Mouse (Mus musculus): ENCODE data around the gene Pofut2.

The Pofut2 gene

DNA sequence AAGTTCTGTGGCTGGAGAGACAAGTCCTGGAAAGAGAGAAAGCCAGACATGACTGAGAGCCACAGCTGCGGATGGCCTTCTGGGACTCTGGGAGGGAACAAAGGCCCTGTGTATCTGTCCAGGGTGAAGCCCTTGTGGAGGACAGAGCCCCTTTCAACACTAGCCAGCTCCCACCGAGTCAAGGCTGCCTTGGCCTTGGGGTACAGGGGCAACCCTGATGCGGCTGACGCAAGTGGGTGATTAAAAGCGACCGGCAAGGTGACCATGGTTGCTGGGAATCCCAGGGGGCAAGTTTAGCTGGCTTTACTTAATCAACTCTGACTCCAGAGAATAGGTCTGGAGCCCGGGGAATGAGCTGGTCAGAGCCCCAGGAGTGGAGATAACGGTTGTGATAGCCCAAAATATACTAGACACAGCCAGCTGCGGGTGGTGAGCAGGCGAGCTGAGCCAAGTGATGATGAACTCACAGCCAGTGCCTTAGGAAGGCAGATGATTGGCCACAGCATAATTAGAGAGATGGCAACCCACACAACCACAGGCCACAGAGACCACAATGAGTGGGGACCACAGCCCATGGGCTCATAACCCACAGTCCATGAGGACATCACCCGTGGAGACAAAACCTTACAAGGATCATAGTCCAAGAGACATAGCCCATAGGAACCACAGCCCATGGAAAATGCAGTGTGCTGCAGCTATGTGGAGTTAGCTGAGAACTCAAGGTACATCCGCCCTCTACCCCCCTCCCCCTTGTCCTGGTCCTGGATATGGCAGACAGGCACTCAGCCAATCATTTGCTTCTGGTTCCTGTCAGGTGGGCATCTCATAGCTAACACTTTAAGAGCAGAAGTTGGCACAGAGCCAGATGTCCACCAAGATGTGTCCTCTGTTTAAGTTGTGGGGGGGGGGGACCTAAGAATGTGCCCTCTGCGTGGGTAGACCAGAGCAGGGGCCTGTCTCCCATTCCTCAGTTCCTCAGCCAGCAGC lies 29.1 kb upstream of the Pofut2 start:
- in situ Hi-C loops (cut with MboI) = no loop called here

DNA sequence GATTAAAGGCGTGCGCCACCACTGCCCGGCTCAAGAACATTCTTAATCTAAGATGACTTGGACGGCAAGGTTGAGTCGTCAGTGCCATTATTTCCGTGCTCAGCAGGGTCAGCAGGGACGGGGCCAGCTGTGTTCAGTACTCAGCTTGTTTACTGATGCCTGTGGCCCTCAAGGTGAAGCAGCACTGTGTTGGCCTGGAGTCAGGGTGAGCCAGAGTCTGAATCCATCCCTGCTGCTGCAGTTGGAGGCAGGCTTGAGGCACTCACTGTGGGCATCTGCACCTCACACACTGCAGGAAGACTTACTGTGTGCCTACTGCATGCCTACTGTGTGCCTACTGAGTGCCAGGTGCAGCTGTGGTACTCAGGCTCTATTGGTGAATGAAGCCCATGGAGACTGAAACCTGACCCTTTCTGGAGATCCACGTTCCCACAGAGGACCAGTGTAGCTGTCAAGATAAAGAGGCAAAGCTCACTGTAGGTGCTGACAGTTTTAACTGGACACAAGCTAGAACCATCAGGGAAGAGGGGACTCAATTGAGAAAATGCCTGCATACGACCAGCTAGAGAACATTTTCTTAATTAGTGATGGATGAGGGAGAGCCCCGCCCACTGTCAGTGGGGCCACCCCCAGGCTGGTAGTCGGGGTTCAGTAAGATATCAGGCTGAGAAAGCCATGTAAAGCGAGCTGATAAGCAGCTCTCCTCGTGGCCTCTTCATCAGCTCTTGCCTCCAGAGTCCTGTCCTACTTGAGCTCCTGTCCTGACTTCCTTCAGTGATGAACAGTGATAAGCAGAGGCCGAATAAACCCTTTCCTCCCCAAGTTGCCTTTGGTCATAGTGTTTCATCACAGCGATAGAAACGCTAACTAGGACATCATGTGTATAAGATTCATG lies 26.9 kb upstream of the Pofut2 start:
- in situ Hi-C loops (cut with MboI) = no loop called here

DNA sequence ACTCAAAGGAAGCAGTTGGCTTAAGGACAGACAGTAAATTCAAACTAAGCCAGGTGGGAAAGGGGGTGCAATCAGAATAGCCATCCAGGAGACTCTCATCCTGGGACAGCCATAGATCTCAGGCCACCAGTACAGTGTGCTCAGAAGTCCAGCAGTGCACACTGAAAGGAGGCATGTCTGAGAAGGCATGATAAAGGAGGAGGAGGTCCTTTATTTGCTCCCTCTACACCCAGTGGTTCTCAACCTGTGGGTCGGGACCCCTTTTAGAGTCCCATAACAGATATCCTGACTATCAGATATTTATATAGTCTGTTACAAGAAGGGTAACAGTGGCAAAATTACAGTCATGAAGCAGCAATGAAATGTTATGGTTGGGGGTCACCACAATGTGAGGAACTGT lies 25.8 kb upstream of the Pofut2 start:
- in situ Hi-C loops (cut with MboI) = no loop called here

DNA sequence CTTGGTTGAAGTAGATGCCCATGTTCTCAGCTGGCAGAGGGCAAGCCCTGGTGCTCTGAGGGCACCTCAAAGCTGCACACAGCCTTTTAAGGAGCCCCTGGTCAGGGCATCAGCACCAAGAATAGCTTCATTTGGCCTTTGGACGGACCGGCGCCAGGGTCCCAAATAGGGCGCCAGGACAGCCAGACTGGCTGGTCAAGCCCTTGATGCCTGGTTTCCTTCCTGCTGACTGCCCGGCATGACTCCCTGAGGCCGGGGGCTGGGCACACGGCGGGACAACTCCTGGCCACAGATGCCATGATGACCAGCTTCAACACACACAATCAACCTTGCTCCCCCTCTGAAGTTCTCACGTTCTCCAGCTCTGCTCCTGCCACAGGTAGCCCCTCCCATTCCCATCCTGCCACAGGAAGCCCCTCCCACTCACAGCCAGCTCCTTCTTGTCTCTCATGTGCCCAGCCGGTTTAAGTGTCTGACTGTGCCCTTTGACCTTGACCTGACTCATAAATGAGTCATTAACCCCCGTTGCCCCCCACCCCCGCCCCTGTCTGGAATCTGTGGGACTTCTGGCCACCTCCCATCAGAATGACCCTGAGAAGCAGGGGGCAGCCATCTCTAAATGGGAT lies 23.9 kb upstream of the Pofut2 start:
- in situ Hi-C loops (cut with MboI) = no loop called here

DNA sequence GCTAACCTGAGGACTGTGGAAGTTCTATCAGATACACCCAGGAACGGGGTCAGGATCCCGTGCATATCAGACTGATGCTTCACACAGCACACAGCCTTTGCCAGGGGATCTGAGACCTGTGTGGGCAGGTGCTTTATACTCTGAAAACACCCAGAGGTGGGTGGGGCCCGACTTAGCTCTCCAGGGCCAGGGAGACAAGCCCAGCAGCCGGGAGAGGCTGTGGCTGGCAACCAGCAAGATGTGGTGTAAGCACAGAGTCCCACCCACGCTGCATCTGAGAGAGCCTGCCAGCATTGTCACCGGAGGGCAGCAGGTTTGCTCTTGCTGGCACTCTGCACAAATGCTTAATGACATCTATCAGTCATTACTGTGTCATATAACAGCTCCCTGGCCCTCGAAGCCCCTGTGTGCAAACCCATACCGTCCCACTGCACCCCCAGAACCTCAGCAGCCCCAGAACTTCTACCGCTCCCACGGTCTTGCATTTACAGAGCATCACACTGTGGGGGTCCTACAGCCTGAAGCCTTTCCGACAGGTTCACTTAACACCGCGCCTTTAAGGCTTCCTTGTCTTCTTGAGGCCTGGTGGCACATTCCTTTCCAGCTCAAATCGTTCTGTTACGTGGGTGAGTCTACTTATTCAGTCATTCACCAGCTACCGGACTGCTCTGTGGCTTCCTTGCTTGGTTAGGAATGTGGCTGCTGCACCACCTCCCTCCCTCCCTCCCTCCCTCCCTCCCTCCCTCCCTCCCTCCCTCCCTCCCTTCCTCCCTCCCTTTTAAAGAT lies 21.0 kb upstream of the Pofut2 start:
- in situ Hi-C loops (cut with MboI) = no loop called here

DNA sequence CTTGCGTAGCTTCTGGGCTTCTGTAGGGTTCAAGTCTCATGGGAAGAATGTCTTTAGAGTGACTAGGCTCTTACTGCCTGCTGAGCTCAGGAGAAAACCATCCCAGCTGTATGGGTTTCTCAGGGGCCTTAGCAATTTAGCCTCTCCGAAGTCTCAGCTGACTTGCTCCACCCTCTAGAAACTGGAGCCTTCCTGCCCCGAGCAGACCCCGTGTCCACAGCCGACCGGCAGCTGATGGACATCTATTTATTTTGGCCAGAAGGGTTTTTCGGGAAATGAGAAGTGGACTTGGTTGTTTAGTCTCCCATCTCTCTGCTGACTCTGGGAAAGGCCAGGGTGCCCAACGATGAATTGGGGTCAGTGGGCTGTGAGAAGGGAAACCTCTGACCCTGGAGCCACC lies 18.3 kb upstream of the Pofut2 start:
- in situ Hi-C loops (cut with MboI) = no loop called here

DNA sequence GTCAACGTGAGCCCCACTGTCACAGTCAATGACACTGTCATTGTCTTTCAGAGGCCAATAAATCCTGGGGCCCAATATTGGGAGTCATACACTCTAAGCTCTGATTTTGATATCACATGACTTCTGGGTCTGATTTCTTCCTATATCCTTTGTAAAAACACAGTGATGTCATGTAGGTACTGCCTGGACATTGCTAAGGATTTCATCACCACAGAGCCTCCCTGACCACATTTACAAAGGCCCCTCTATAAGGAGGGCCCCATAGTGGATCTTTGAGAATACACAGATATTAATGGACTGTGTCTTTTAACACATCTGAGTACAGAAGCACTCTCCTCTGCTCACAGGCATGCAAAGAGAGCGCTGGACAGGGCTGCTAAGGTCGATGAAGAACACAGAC lies 16.6 kb upstream of the Pofut2 start:
- in situ Hi-C loops (cut with MboI) = no loop called here

DNA sequence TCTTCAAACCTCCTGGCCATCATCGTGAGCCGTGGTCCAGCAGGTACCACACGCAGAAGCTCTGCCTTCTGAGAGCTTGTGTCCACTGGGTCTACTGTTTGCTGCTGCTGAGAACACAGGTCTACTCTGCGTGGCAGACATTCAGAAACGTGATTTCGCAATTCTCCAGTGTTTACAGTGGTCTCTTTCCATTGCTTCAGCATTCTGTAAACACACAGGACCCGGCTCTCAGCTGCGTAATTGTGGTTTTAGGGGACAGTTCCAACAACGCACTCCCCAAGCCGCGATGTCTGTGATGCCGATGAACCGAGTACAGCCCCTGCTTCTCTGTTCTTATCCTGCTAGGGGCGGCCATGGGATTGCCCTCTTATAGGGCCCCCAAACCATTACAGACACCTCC lies 16.1 kb upstream of the Pofut2 start:
- in situ Hi-C loops (cut with MboI) = no loop called here

DNA sequence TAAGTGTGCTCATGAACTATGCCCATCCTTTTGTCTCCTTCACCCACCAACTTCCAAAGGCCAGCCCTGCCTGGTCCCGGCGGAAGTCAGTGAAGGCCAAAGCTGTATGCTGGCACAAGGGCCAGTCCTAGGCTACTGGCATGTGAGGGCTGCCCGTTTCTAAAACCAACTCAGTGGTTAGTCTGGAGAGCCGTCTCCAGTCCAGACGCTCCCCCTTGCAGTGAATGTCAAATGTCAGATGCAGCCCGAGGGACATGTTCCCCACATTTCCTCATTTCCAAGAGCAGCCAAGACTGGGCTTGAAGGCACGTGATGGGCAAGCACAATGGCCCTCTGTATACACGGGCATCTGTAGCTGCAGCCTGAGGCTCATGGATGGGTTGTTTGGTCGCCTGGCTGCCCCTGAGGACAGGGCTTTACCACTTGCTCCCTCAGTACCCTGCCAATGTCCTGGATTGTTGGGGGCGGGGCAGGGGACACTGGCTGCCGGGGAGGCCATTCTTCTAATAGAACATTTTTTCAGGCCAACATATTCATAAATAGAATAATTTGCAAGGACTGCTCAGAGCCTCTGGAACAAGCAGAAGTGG lies 15.4 kb upstream of the Pofut2 start:
- in situ Hi-C loops (cut with MboI) = no loop called here

DNA sequence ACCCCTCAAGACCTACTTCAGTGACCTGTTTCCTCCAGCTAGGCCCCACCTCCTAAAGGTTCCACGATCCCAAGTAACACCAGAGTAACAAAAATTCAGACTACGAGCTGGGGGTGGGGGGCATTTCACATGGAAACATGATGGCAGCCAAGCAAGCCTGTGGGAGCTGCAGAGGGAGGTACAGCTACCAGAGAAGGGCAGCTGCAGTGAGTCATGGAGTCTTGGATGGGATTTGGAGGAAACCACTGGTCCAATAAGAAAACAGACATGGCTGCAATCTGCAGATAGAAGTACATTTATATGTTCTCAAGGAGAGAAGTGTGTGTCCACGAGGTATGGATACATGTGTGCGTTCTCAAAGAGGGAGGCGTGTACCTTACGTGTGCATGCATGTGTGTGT lies 14.2 kb upstream of the Pofut2 start:
- in situ Hi-C loops (cut with MboI) = no loop called here

DNA sequence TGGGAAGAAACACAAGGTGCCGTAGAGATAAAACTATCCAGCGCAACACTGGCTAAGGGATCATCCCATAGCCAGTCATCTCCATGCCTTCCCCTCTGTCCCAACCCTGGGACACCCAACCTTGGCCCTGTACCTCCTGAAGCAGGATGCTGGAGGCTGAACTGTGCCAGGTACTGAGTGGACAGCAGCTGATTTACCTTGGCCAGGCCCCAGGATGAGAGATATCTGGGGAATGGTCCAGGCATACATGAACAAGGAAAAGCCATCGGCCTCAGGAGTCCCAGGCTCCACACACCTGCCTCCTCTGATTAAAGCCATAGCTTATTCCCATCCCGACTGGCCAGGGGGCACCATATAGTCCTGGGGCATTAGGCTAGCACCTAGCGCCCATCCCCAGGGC lies 12.0 kb upstream of the Pofut2 start:
- in situ Hi-C loops (cut with MboI) = no loop called here

DNA sequence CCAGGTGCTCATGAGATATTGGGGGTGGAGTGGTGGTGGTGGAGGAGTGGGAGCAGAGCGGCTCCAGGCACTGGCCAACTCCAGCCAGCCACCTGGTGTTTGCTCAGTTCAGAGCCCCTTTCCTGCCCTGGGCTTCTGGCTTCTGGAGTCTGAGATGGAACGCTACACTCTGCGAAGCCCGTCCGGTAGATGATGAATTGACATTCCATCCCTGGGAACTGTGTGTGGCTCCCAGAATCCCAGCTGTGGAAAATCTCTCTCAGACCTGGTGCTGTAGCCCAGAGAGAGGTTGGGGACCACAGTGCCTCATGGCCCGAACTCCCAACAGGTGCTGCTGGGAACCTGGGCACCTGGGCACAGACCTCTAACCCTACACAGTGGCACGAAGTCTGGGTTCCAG lies 11.3 kb upstream of the Pofut2 start:
- in situ Hi-C loops (cut with MboI) = no loop called here

DNA sequence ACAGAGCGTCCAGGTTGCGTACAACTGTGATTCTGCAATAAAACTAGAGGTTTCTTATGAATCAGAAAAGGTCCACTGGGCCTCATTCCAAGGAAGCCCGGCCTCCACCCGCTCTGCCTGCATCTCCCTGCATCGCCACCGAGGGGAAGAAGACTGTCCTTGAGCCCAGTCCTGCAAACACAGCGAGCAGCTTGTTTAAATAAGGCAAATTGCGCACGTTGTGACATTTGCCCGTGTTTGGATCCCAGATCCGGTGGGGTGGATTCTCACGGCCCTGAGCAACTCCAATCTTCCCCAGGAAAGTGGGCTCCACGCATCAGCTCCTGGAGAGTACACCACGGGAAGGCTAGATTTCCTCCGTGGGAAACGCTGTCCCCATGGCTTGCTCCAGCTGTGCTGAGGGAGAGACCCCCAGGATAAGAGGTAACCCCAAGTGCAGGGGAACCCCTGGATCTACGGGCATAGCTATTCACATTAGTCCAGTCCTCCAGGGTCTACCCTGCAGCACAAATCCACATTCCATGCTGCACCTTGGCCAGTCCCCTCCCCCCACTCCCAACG lies 7.7 kb upstream of the Pofut2 start:
- in situ Hi-C loops (cut with MboI) = no loop called here

DNA sequence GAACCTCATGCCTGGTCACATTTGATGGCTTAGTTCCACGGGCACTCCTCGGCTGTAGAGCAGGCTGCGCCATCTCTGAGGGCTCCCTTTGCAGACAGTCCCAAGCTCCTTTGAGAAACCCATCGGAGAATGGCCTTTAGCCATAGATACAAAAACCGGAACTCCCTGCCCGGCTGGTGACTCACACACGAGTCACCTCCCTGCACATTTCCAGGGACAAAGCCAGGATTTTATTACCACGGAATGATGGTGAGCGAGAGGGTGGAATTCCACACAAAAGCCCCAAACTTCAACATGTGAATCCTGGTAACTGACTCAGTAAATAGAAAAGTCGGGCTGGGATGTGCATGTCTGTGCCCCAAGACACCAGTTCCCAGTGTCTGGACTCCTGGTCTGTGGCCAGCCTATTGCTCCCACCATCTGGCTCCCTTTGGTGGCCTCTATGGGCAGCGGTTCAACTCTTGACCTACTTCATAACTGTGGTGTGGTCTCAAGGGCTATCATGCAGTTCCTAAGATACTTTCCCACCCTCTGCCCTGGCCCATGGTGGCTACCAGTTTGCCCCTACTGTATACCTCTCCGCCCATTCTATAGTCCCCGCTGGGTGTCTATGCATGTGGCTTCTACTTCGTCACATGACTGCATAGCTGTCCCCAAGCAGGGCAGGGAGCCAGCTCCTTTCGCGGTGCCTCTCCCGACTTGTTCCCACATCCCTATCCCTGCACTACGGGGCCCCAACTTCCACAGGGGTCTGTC lies 7.1 kb upstream of the Pofut2 start:
- in situ Hi-C loops (cut with MboI) = no loop called here

DNA sequence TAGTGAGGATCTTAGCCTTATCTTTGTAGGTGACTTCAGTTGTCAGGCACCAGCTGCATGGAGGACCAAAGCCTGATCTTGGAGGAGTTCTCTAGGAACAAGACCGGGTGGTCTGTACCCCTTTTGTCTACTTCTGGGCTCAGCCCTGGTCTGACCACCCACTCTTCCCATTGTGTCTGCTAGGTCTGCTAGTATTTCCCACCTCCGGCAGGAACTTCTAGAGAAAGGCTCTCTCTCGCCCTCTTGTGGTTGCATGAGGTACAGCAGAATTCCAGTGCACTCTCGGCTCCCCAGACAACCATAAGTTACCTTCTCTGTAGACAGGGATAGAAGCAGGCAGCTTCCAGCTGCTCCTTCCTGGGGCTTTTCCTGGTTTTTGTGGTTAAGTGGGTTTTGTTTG lies 6.2 kb upstream of the Pofut2 start:
- in situ Hi-C loops (cut with MboI) = no loop called here

DNA sequence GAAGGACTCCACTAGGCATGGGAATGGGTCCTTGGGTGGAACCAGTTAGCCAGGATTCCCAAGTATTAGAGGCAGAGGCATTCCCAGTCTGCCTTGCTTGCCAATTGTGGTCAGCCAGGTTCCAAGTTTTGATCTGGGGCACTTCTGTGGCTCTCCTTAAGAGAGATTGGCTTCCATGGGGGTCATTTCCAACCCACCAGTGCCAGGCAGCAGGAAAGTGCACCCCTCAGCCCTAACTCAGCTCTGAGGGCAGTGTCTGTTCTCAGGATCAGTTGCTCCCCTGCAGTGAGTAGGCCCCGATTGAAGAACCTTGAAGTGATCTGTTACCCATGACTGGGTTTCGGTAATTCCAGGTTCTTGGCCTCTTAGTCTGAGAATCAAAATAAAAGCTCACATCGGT lies 3.8 kb upstream of the Pofut2 start:
- in situ Hi-C loops (cut with MboI) = no loop called here

DNA sequence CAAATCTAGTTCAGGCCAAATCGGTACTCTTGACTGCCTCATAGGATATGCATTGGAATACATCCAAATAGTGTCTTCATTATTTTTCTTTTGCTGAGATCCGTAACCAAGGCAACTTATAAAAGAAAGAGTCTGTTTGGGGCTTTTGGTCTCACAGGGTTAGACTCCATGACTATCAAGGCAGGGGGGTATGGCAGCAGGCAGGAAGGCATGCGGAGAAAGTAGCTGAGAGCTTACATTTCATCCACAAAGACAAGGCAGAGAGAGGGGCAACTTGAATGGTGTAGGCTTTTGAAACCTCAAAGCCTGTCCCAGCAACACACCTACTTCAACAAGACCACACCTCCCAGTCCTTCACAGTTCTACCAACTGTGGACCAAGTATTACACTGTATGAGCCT lies 3.3 kb upstream of the Pofut2 start:
- in situ Hi-C loops (cut with MboI) = no loop called here

DNA sequence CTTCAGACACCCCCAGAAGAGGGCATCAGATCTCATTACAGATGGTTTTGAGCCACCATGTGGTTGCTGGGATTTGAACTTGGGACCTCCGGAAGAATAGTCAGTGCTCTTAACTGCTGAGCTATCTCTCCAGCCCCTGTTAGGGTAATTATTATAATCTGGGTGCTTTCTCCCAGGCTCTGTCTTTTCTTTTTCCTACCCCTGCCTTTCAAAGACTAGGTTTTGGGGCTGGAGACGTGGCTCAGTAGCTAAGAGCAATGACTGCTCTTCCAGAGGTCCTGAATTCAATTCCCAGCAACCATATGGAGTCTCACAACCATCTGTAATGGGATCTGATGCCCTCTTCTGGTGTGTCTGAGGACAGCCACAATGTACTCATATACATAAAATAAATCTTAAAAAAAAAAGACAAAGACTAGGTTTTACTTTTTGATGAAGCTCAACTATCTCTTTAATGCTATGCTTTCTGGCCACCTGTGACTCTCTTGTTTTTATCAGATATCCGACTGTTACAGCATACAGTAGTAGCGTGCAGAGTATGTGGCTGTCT lies 902 bp upstream of the Pofut2 start:
- in situ Hi-C loops (cut with MboI) = no loop called here

DNA sequence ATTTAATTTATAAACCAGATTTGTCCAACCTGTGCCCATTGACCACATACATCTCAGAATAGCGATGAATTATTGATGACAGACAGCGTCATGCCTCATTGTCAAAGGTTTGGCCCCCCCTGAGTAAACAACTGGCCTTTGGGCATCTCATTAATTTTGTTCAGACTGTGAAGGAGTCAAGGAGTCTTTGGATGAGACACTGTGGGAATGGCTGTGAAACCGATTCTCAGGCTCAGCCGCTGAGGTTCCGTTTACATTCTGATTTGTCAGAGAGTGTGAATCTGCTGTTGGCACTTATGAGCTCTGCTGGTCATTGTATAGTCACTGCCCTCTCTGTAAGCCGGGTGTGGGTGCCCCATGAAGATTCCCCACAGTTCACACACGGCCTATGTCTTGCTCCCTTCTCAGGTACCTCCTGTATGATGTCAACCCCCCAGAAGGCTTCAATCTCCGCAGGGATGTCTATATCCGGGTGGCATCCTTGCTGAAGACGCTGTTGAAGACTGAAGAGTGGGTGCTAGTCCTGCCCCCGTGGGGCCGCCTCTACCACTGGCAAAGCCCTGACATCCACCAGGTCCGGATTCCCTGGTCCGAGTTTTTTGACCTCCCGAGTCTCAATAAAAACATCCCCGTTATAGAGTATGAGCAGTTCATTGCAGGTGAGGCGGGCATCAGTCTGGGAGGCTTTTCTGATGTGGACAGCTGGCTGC lies 1.3 kb downstream of the Pofut2 start:
- in situ Hi-C loops (cut with MboI) = no loop called here

Measured in mature B cell (primary cell).